Mouse (Mus musculus): Measurements from ENCODE around the gene A030014E15Rik.
"Not testable (repeated sequence)": the region's sequence is repeated elsewhere in the genome, so short reads cannot be mapped to it uniquely, and the experiment has no call there.

Gene A030014E15Rik

GRCm38 (mm10) chr1:82924650-82925049 is at the start of gene A030014E15Rik:
Gene A030014E15Rik (plus strand): TSS chr1:82924917.
- DNase-seq (ENCODE audit: low spot score), result no peak

GRCm38 (mm10) chr1:82879172-82879571 is 45.5 kb upstream of the A030014E15Rik start:
- no peak for DNase-seq (ENCODE audit: low spot score)

DNA sequence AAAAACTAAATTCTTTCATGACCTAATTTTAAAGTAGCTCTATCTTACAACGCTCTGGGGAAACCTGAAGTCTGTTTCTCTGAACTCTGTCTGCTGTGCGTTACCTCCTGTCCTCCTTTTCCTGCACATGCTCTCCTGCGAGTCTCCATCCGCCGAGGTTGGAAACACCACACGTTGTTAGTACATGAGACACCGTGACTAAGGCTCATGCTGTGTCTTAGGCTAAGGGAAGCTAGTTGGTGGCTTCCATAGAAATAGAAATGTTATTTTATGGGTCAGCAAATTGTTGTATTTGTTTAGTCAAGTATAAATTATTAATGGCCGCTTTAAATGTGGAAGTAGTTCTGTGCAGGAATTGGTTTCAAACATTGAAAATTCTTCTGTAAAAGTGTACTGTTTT is 44.5 kb upstream of the A030014E15Rik start:
- DNase-seq (ENCODE audit: low spot score), result no peak

DNA sequence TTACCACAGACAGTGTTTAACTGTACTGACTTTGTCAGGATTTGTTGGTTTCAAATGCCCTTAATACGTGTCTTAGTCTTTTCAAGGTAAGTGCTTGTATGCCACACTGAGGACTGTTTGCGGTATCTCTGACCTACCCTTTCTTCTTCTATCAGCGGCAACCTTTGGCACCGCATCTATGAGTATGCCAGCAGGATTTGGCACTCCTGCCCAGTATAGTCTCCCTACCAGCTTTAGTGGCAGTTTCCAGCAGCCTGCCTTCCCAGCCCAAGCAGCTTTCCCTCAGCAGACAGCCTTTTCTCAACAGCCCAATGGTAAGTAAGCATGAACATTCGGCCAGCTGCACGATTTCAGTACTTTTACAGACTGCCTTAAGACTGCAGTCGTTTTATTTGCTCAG is 31.4 kb upstream of the A030014E15Rik start:
- DNase-seq (ENCODE audit: low spot score), result no peak

- DNase-seq (ENCODE audit: low spot score), result no peak
These were observed 24.1 kb upstream of the A030014E15Rik start for GRCm38 (mm10) chr1:82900567-82900966.

GRCm38 (mm10) chr1:82901201-82901600 is 23.5 kb upstream of the A030014E15Rik start:
- DNase-seq (ENCODE audit: low spot score), result no peak

GRCm38 (mm10) chr1:82905886-82906285 is 18.8 kb upstream of the A030014E15Rik start:
- no peak for DNase-seq (ENCODE audit: low spot score)

GRCm38 (mm10) chr1:82913025-82913424 is 11.7 kb upstream of the A030014E15Rik start, which contains the start of gene A030005L19Rik:
Gene A030005L19Rik (plus strand): TSS chr1:82913325.
- DNase-seq (ENCODE audit: low spot score), result no peak

DNA sequence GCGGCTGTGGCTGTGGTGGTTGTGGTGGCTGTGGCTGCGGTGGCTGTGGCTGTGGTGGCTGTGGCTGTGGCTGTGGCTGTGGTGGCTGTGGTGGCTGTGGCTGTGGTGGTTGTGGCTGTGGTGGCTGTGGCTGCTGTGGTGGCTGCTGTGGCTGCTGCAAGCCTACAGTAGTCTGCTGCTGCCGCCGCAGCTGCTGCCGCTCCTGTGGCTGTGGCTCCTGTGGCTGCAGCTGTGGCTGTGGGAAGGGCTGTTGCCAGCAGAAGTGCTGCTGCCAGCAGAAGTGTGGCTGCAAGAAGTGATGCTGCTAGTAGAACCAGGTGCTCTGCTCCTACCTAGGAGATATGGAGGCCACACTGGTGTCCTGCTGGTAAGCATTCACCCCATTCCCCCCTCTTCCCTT is 11.3 kb upstream of the A030014E15Rik start:
- DNase-seq (ENCODE audit: low spot score), result not testable (repeated sequence)

GRCm38 (mm10) chr1:82930558-82930957 is 5.8 kb downstream of the A030014E15Rik start:
- DNase-seq (ENCODE audit: low spot score), result not testable (repeated sequence)

GRCm38 (mm10) chr1:82931326-82931725 is 6.6 kb downstream of the A030014E15Rik start, which contains the start of gene Gm6217:
Gene Gm6217 (minus strand): TSS chr1:82931399.
- not testable (repeated sequence) for DNase-seq (ENCODE audit: low spot score)

DNA sequence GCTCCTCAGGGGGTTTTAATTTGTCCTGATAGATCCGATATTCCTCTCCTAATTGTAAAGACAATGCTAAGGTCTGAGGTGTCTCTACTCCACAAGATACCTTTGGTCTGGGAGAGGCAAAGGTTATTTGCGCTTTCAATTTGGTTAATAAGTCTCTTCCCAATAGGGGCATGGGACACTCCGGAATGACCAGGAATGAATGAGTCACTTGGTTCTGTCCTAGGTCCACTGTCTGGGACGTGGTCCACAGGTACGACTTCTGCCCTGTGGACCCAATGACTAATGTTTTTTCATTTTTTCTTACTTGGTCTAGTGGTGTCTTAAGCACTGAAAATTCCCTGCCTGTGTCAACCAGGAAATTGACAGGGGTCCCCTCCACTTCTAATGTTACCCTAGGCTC is 13.9 kb downstream of the A030014E15Rik start:
- DNase-seq (ENCODE audit: low spot score), result no peak

DNA sequence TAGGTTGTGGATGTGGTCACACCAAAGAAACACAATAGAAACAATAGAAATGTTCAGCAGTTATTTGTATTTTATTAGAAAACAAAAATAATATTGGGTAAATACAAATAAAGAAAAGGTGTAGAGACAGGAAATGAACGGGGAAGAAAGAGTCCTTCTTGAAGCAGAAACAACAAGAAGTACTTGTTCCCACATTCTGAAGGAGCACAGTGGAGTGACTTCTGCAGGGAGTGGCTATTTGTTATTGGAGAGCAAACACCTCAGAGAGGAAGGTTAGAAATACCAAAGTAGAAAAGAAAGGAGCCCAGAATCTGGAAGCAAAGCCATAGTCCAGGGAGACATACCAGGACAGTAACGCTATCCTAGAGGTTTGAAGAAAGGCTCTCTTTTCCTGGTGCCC is 17.8 kb downstream of the A030014E15Rik start:
- not testable (repeated sequence) for DNase-seq (ENCODE audit: low spot score)

DNA sequence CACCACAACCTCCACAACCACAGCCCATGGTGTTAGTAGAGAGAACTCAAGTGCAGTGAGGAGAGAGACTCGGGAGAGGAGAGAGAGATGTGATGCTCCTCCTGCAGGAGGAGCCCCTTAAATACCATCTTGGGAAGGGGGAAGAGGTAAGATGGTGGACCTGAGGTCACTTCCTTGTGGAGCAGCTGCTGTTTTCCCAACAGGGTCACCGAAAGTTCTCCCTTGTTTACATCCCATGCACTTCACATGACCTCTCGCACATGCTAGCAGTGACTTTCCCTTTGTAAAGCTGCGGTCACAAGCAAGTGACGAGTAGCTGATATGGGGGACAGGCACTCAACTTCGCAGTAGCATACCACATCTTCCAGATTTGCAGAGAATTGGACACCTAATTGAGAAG is 18.6 kb downstream of the A030014E15Rik start, which contains the start of gene A030003K21Rik:
A030003K21Rik (minus strand) TSS at position 94 of the 400 bp plus-strand sequence.
- not testable (repeated sequence) for DNase-seq (ENCODE audit: low spot score)

GRCm38 (mm10) chr1:82946029-82946428 is 21.3 kb downstream of the A030014E15Rik start:
- not testable (repeated sequence) for DNase-seq (ENCODE audit: low spot score)

DNA sequence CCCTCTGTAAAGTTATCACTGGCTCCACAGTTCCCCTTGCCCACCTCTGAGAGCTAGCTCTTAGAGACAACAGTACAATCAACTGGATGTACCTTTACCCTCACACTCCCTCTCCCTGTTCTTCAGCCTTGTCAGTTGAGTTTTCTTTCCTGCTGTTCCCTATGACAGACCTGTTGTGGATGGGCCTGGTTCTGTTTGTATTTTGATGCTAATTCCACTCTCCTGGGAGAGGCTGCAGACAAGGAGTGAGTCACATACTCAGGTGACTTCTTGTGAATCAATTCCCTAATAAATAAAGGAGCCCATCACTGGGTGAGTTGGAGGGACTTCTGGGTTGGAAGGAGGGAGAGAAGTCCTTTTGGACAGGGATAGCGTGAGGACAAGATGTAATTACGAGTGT is 23.9 kb downstream of the A030014E15Rik start:
- no peak for DNase-seq (ENCODE audit: low spot score)

DNA sequence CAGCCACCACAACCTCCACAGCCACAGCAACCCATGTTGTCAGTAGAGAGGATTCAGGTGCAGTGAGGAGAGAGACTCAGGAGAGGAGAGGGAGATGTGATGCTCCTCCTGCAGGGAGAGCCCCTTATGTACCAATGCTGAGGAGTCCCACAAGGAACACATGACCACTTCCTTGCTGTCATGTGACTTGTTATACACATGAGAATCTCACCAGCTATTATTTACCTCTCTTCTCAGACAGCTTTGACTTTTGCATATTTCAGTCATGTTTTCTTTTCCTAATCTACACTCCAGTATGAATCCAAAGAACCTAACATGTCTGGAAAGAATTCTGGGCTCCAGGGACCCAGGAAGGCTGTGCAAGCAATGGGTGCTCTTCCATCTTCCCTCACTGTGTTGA is 31.2 kb downstream of the A030014E15Rik start, which contains the start of gene Gm7544:
Gm7544 (minus strand) TSS at position 101 of the 400 bp plus-strand sequence.
- DNase-seq (ENCODE audit: low spot score), result not testable (repeated sequence)

- DNase-seq (ENCODE audit: low spot score), result peak; percentile 6
These were observed 35.2 kb downstream of the A030014E15Rik start, which contains the start of gene Gm47955 for GRCm38 (mm10) chr1:82959870-82960385. Gene Gm47955 (plus strand): TSS chr1:82960286.

DNA sequence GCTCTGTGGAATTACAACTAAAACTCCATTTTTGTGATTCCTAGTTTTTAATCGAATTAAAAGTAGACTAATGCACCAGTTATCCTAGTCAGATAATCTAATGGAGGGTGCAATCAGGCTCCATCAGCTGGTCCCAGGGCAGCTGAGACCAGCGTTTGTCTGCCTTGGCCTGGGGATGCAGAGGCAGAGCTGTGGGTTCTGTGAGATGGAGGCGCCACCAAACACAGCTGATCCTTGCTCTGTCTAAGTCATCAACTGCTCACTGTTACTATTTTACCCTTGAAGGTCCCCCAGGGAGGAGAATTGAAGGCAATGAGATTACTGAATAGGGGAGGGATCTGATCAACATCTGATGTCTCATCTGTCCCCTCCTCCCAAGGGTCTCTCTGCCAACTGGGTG is 41.7 kb downstream of the A030014E15Rik start:
- no peak for DNase-seq (ENCODE audit: low spot score)

GRCm38 (mm10) chr1:82972046-82972445 is 47.3 kb downstream of the A030014E15Rik start:
- peak; percentile 49 for DNase-seq (ENCODE audit: low spot score)

DNA sequence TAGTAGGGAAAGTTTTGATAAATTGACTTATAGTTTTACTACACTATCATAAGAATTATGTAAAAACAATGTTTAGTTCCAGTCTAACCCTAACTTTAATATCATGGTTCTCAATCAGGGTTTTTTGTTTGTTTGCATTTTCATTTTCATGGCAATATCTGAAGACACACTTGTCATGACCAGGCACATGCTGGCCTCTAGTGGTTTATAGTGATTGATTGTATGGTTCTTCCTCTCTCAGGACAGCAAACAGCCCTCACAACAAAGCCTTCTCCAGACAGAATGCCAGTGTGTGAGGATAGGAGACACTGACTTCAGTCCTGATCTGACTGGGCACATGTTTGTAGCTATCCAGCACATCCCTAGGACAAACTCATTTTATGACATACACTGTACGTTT is 48.5 kb downstream of the A030014E15Rik start:
- no peak for DNase-seq (ENCODE audit: low spot score)

DNA sequence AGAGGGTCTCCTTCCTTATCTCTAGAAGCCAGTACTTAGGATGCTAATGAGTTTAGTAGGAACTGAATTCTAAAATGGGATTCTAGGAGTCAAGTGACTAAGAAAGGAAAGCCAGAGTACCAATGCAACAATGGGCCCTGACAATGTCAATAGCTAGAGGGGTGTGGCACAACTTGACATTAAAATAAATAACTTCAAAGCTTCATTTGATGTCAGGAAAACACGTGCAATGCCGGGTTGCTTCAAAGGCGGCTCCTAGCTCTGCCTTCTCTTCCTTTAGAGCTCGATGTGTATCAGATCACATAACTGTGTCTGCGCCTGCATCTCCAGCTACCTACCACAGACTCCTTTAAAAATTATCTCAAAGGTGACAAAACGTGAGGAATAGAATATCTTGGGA is 49.2 kb downstream of the A030014E15Rik start:
- DNase-seq (ENCODE audit: low spot score), result no peak

DNA sequence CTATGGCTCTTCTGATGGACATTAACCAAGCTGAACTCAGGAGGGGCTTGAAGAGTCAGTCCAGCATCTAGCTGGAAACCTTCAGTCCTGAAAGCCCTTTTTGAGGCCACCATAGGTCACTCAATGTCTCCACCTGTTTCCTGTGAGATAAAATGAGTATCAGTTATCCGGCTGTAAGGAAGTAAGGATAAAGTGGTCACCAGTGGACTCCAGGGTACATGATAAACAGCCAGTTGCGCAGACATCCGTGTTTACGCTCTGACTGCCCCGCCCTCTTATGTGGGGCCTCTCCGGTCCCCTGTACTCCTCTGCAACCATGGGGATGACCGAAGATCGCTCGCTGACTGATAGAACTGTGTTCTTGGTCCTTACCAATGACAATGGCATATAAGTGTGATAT is 49.6 kb downstream of the A030014E15Rik start:
- peak; percentile 16 for DNase-seq (ENCODE audit: low spot score)
